Mouse (Mus musculus) layer of hippocampus, postnatal 10 days (tissue): ENCODE results near the gene Gm44790. TPM values are rescaled to one million over a fixed set of nuclear protein-coding genes. Genes with fewer than 3 reads are reported as not detected.

ENCODE experiments used
- total RNA-seq, 2 experiments: library from RNA; stranded (reverse); gene quantifications; 2 replicates each; pipeline ENCODE4 v1.2.3; 2021

Gm44790 gene
- total RNA-seq, 2 experiments from 2014 or later, result not detected

Other genes with a start within 250 kb of the Gm44790 start
- 10 to 100 TPM; 36.2 to 38.5 TPM for gene Tgfa, start 231.4 kb upstream of the Gm44790 start, total RNA-seq
- 10 to 100 TPM; 37.2 to 38.4 TPM for gene Fam136a, start 61.0 kb upstream of the Gm44790 start, total RNA-seq
- gene Snrpg, start 55.4 kb upstream of the Gm44790 start, total RNA-seq, result 100 to 1,000 TPM in 1 of 2 experiments, 10 to 100 TPM in 1; 80.7 to 103 TPM
- gene Pcyox1, start 29.5 kb upstream of the Gm44790 start, total RNA-seq, result 100 to 1,000 TPM; 119 to 133 TPM
- 100 to 1,000 TPM; 148 to 168 TPM for gene Tia1, start 22.4 kb upstream of the Gm44790 start, total RNA-seq
- 10 to 100 TPM; 13.6 to 15.9 TPM for gene C87436, start 11.7 kb downstream of the Gm44790 start, total RNA-seq
- 100 to 1,000 TPM; 159 to 184 TPM for gene Pcbp1, start 99.7 kb downstream of the Gm44790 start, total RNA-seq
- 1 to 10 TPM in 1 of 2 experiments, under 1 TPM in 1; 0.91 to 1.6 TPM for gene Asprv1, start 201.5 kb downstream of the Gm44790 start, total RNA-seq
- 10 to 100 TPM; 15.1 to 16.4 TPM for gene Mxd1, start 242.5 kb downstream of the Gm44790 start, total RNA-seq